Mouse (Mus musculus): ENCODE measurements at regions not wholly inside any gene's neighbourhood (a gene's known extent, or its start where the extent isn't known, plus 50 kb on each side); places are given as distances from the start of the nearest gene placed in this dataset.

DNA sequence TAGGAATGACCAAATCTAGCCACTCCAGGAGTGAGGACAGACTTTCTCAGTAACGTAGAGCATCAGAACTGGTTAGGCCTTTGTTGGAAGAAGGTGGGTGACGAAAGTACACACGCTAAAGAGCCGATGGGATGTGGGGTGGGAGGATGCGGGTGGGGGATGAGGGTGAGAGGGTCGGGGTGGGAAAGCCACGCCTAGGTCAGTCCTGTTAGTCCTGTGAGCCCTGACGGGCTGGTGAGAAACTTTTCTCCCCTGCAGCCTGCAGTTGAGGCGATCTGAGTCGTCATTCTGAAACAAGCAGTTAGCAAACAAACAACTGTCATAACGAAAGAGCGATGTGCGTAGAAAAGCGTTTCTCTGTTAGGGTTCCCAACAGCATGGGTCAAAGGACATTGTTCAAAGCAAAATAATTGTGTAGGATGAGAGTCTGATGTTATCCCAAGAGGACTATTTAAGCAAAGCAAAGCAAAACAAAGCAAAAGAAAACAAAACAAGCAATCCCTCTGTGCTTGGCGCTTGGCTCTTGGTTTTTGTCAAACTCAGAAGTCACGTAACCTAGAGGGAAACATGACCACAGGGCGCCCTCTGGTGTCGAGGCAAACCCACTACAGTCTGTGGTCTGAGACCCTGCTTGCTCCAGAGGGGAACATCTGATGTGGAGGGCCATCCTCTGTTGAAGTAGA is 240.2 kb upstream of the Cxcr4 start:
- H3K9ac ChIP-seq (ENCODE audit: insufficient read depth, low read depth): peak overlapping the region; percentile 67
- no peaks in the 10 kb centered on the region for H3K79me2 ChIP-seq (replicated peaks; ENCODE audit: control insufficient read depth, extremely low read depth, insufficient read depth, poor library complexity, severe bottlenecking)
- no peaks in the 10 kb centered on the region for H3K36me3 ChIP-seq (replicated peaks in 1 of 2; ENCODE audit: control insufficient read depth in 1 of 2, insufficient read depth in 1 of 2, low read length in 1 of 2)
- peak overlapping the region; percentile 48 to 71 (median 53) for H3K4me3 ChIP-seq (replicated peaks in 1 of 3; ENCODE audit: low read depth in 2 of 3, low read length in 2 of 3, poor library complexity in 1 of 3)
- peaks cover 15 to 40% of the 10 kb centered on the region in 2 experiments for H3K4me1 ChIP-seq (ENCODE audit: control insufficient read depth in 1 of 2, insufficient read depth in 2 of 2)
- H3K9me3 ChIP-seq (replicated peaks; ENCODE audit: low read length): no peaks in the 10 kb centered on the region
- dilution Hi-C loops (cut with MboI; ENCODE audit: extremely low pct_ligation_motif_present, extremely low pct_unique_long_range_greater_than_20kb, low sequenced_read_pairs): no loop called here
- H3K27ac ChIP-seq (ENCODE audit: insufficient read depth, low read depth): 0 out of 2 replicates have a peak overlapping the region, but pooled peaks have one; percentile 15
- H3K27me3 ChIP-seq (replicated peaks): no peaks in the 10 kb centered on the region
- peak; percentile 98 for TF ChIP-seq IRF4 (IDR thresholded peaks at IDR 0.05; ENCODE audit: low read depth, low read length)
- peak; percentile 50; the same call in 1 of the 2 replicates for TF ChIP-seq CHD2 (IDR thresholded peaks at IDR 0.05; ENCODE audit: low read length)
- no peak for TF ChIP-seq ZMIZ1 (IDR thresholded peaks at IDR 0.05; ENCODE audit: low read depth, low read length)
- peak; percentile 71 for TF ChIP-seq MXI1 (IDR thresholded peaks at IDR 0.05; ENCODE audit: low read depth, low read length)
- no peak for TF ChIP-seq ZKSCAN1 (IDR thresholded peaks at IDR 0.05; ENCODE audit: borderline replicate concordance, low read depth, low read length)
- peak; percentile 80 for TF ChIP-seq JUN (IDR thresholded peaks at IDR 0.05; ENCODE audit: insufficient read depth, low read depth, low read length)
- peak; percentile 71; the same call in 1 of the 2 replicates for TF ChIP-seq CHD1 (IDR thresholded peaks at IDR 0.05; ENCODE audit: low read depth, low read length)
- 0 out of 2 replicates have a peak, but pooled peaks have one; percentile 53 for TF ChIP-seq MAZ (IDR thresholded peaks at IDR 0.05; ENCODE audit: low read depth, low read length)
- TF ChIP-seq ZNF384 (IDR thresholded peaks at IDR 0.05; ENCODE audit: low read depth, low read length): peak; percentile 27; the same call in 1 of the 2 replicates
- TF ChIP-seq BHLHE40 (IDR thresholded peaks at IDR 0.05; ENCODE audit: low read depth, low read length): peak; percentile 48
- no peak for TF ChIP-seq NELFE (IDR thresholded peaks at IDR 0.05; ENCODE audit: low read depth, low read length)
- TF ChIP-seq ZC3H11A (IDR thresholded peaks at IDR 0.05; ENCODE audit: low read depth, low read length): peak; percentile 89
- TF ChIP-seq RCOR1 (conservative IDR thresholded peaks at IDR 0.05; ENCODE audit: low read depth, low read length): 0 out of 2 replicates have a peak, but pooled peaks have one; percentile 77
- TF ChIP-seq E2F4 (IDR thresholded peaks at IDR 0.05; ENCODE audit: insufficient replicate concordance, low read depth, low read length): no peak
- no peak for TF ChIP-seq UBTF (IDR thresholded peaks at IDR 0.05; ENCODE audit: low read depth, low read length)
- TF ChIP-seq PAX5 (IDR thresholded peaks at IDR 0.05; ENCODE audit: low read length): no peak
- no peak for TF ChIP-seq NRF1 (IDR thresholded peaks at IDR 0.05; ENCODE audit: low read depth, low read length)
- TF ChIP-seq TBP (conservative IDR thresholded peaks at IDR 0.05; ENCODE audit: low read depth, low read length): 0 out of 2 replicates have a peak, but pooled peaks have one; percentile 26
- TF ChIP-seq POLR2A (IDR thresholded peaks at IDR 0.05; ENCODE audit: low read depth, low read length): no peak
- TF ChIP-seq POLR2AphosphoS2 (IDR thresholded peaks at IDR 0.05; ENCODE audit: low read depth, low read length): no peak
- no peak; the same call in 1 of the 2 replicates for TF ChIP-seq HCFC1 (IDR thresholded peaks at IDR 0.05; ENCODE audit: low read depth, low read length)
- TF ChIP-seq GABPA (IDR thresholded peaks at IDR 0.05; ENCODE audit: insufficient replicate concordance, low read depth, low read length): no peak
- peak; percentile 94 for TF ChIP-seq JUND (conservative IDR thresholded peaks at IDR 0.05; ENCODE audit: low read depth, low read length)
- no peak; the same call in 1 of the 2 replicates for TF ChIP-seq MYC (IDR thresholded peaks at IDR 0.05; ENCODE audit: low read depth, low read length)
- TF ChIP-seq CTCF (conservative IDR thresholded peaks at IDR 0.05 in 1 of 2, IDR thresholded peaks at IDR 0.05 in 1 of 2; ENCODE audit: low read depth in 2 of 2, low read length in 2 of 2): peak; percentile 74 to 94
- TF ChIP-seq EP300 (IDR thresholded peaks at IDR 0.05; ENCODE audit: low read length): peak; percentile 85
- TF ChIP-seq SIN3A (IDR thresholded peaks at IDR 0.05; ENCODE audit: low read length): peak; percentile 91
- peak; percentile 89 for TF ChIP-seq SMC3 (IDR thresholded peaks at IDR 0.05; ENCODE audit: low read depth, low read length)
- peak; percentile 16; the same call in 1 of the 2 replicates for TF ChIP-seq ELF1 (IDR thresholded peaks at IDR 0.05; ENCODE audit: low read depth, low read length)
- TF ChIP-seq MEF2A (IDR thresholded peaks at IDR 0.05; ENCODE audit: borderline replicate concordance, low read depth, low read length): no peak; the same call in 1 of the 2 replicates
- TF ChIP-seq TCF12 (IDR thresholded peaks at IDR 0.05; ENCODE audit: low read depth, low read length): peak; percentile 67
- no peak for TF ChIP-seq KAT2A (IDR thresholded peaks at IDR 0.05; ENCODE audit: insufficient replicate concordance, low read length)
- peak; percentile 75 for TF ChIP-seq ETS1 (conservative IDR thresholded peaks at IDR 0.05; ENCODE audit: low read depth, low read length)
- TF ChIP-seq USF1 (IDR thresholded peaks at IDR 0.05; ENCODE audit: low read depth, low read length): no peak
- peak; percentile 66; the same call in 1 of the 2 replicates for TF ChIP-seq MAX (IDR thresholded peaks at IDR 0.05; ENCODE audit: low read length)
- TF ChIP-seq MAFK (IDR thresholded peaks at IDR 0.05; ENCODE audit: insufficient replicate concordance, low read length): 0 out of 2 replicates have a peak, but pooled peaks have one; percentile 39
- TF ChIP-seq RAD21 (IDR thresholded peaks at IDR 0.05; ENCODE audit: low read depth, low read length): peak; percentile 95
- TF ChIP-seq USF2 (conservative IDR thresholded peaks at IDR 0.05; ENCODE audit: low read depth, low read length): no peak
- peak; percentile 85 for DNase-seq (ENCODE audit: extremely low read depth)
- H3K4me2 ChIP-seq (ENCODE audit: insufficient read depth, low read depth, poor library complexity, severe bottlenecking): peak overlapping the region; percentile 70
- in situ Hi-C loops (cut with MboI; ENCODE audit: low pct_ligation_motif_present, low pct_unique_long_range_greater_than_20kb, low sequenced_read_pairs): no loop called here

Data from CH12.LX (cell line).